Mouse (Mus musculus): Measurements from ENCODE around the gene Plxnc1. TPM values are rescaled to one million over a fixed set of nuclear protein-coding genes. Genes with fewer than 3 reads are reported as not detected.

Gene Plxnc1
- polyA plus RNA-seq, 1 experiment from 2014 or later: 7.1 TPM

DNA sequence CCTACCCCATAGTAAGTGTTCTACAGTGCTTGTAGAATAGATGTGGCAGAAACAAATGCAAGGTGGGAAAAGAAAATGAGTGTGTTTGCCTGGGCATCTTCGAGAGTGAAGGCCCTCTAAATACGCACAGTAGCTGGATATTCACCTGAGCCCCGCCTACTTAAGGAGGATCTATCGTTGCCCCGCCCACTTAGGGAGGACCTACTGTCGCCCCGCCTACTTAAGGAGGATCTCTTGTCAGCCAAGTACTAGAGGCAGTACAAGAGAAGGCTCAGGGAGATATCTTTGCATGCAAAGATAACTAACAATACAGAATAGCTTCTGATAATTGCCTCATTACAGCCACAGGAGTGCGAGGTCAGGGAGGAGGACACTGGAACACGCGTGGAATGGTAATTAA lies 17.4 kb upstream of the Plxnc1 start:
- H3K4me3 ChIP-seq (ENCODE audit: low read depth, low read length): no peak overlapping the region
- 73% methylated on average over 10 of the region's 10 CpGs for WGBS (ENCODE audit: insufficient replicate concordance)
- no peaks in the 10 kb centered on the region; the same call in 1 of the 2 replicates for H3K9me3 ChIP-seq (replicated peaks; ENCODE audit: control insufficient read depth, low read length)
- no peaks in the 10 kb centered on the region for H3K27me3 ChIP-seq (ENCODE audit: control insufficient read depth, insufficient read depth, low read length)
- no peaks in the 10 kb centered on the region for H3K4me1 ChIP-seq (ENCODE audit: control insufficient read depth, insufficient read depth, low read length)
- no peaks in the 10 kb centered on the region for H3K36me3 ChIP-seq (ENCODE audit: control insufficient read depth, insufficient read depth, low read length)
- H3K9ac ChIP-seq (ENCODE audit: low read depth, low read length): no peak overlapping the region
- H3K4me2 ChIP-seq: no peak overlapping the region
- no peak for ATAC-seq (replicated peaks; ENCODE audit: insufficient number of reproducible peaks, low FRiP score, low TSS enrichment)
- H3K27ac ChIP-seq (ENCODE audit: low read depth, low read length): no peak overlapping the region

DNA sequence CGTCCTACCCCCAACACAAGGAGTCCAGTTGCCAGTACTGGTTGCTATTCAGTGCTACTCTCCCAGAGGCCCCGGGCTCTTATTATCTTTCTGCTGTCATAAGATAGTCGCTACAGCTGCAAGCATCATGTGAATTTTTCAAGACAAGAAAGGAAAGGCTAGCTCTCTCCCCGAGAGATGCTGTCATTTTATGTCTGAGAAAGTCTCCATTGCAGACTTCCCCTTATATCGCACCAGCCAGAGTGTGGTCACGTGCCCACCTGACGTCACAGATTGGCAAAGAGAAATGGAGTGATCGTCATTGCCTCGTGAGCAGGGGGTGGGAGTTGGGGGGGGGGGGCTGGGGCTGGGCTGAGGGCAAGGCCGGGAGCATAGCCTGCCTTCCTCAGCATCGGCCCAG lies 16.6 kb upstream of the Plxnc1 start:
- Histone ChIP-seq H3K4me3 (ENCODE audit: low read depth, low read length) (no peak overlapping the region), H3K27ac (ENCODE audit: low read depth, low read length) (no peak overlapping the region), H3K9ac (ENCODE audit: low read depth, low read length) (no peak overlapping the region), H3K4me2 (no peak overlapping the region), H3K4me1 (ENCODE audit: control insufficient read depth, insufficient read depth, low read length) (no peaks in the 10 kb centered on the region), H3K27me3 (ENCODE audit: control insufficient read depth, insufficient read depth, low read length) (no peaks in the 10 kb centered on the region), H3K9me3 (replicated peaks; ENCODE audit: control insufficient read depth, low read length) (no peaks in the 10 kb centered on the region; the same call in 1 of the 2 replicates), H3K36me3 (ENCODE audit: control insufficient read depth, insufficient read depth, low read length) (no peaks in the 10 kb centered on the region)
- 72% methylated on average over 11 of the region's 11 CpGs for WGBS (ENCODE audit: insufficient replicate concordance)
- ATAC-seq (replicated peaks; ENCODE audit: insufficient number of reproducible peaks, low FRiP score, low TSS enrichment): no peak

DNA sequence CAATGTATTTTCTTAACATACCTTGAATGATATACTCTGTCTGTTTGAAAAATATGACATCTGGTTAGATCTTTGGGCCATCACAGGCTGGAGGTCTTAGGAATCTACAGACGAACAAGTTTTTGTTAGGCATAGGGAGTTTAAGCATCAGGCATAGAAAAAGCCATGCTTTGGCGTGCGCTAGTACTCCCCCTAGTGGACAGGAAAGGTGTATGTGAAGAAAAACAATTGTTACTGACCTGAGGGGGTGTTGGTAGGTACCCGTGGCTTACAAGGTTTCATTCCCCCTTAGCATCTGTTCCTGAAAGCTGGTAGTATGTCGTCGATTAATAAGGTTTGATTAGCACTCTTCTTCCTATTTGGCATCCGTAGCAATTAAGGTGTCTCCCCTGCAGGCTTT lies 13.7 kb upstream of the Plxnc1 start:
- Histone ChIP-seq H3K9ac (ENCODE audit: low read depth, low read length) (no peak overlapping the region), H3K4me2 (0 out of 2 replicates have a peak overlapping the region, but pooled peaks have one; percentile 16), H3K9me3 (replicated peaks; ENCODE audit: control insufficient read depth, low read length) (no peaks in the 10 kb centered on the region), H3K4me3 (ENCODE audit: low read depth, low read length) (no peak overlapping the region), H3K4me1 (ENCODE audit: control insufficient read depth, insufficient read depth, low read length) (no peaks in the 10 kb centered on the region), H3K27me3 (ENCODE audit: control insufficient read depth, insufficient read depth, low read length) (no peaks in the 10 kb centered on the region), H3K27ac (ENCODE audit: low read depth, low read length) (no peak overlapping the region), H3K36me3 (ENCODE audit: control insufficient read depth, insufficient read depth, low read length) (no peaks in the 10 kb centered on the region)
- ATAC-seq (replicated peaks; ENCODE audit: insufficient number of reproducible peaks, low FRiP score, low TSS enrichment): no peak
- 10% methylated on average over 7 of the region's 7 CpGs for WGBS (ENCODE audit: insufficient replicate concordance)

DNA sequence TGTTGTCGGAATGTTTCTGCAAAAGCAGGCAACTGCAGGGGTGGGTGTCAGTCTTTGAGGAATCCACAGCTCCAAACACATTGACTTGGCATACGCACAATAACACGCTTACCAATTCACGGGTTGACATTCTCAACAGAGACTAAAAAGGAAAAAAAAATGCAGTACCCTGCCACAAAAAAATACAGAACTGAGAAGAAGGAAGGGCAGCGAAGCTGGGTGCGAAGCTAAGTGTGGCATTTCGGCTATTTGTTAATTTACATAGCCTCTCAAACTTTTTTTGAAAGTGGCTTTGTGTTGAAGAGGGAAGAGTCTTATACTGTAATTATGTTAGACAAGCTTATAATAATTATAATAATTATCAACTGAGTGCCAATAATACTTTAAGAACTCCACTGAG lies 13.1 kb upstream of the Plxnc1 start:
- H3K27ac ChIP-seq (ENCODE audit: low read depth, low read length): no peak overlapping the region
- no peak overlapping the region for H3K4me2 ChIP-seq
- H3K9ac ChIP-seq (ENCODE audit: low read depth, low read length): no peak overlapping the region
- WGBS (ENCODE audit: insufficient replicate concordance): 83% methylated on average over 7 of the region's 7 CpGs
- H3K27me3 ChIP-seq (ENCODE audit: control insufficient read depth, insufficient read depth, low read length): no peaks in the 10 kb centered on the region
- H3K36me3 ChIP-seq (ENCODE audit: control insufficient read depth, insufficient read depth, low read length): no peaks in the 10 kb centered on the region
- H3K4me3 ChIP-seq (ENCODE audit: low read depth, low read length): no peak overlapping the region
- H3K9me3 ChIP-seq (replicated peaks; ENCODE audit: control insufficient read depth, low read length): no peaks in the 10 kb centered on the region
- ATAC-seq (replicated peaks; ENCODE audit: insufficient number of reproducible peaks, low FRiP score, low TSS enrichment): no peak
- no peaks in the 10 kb centered on the region for H3K4me1 ChIP-seq (ENCODE audit: control insufficient read depth, insufficient read depth, low read length)

DNA sequence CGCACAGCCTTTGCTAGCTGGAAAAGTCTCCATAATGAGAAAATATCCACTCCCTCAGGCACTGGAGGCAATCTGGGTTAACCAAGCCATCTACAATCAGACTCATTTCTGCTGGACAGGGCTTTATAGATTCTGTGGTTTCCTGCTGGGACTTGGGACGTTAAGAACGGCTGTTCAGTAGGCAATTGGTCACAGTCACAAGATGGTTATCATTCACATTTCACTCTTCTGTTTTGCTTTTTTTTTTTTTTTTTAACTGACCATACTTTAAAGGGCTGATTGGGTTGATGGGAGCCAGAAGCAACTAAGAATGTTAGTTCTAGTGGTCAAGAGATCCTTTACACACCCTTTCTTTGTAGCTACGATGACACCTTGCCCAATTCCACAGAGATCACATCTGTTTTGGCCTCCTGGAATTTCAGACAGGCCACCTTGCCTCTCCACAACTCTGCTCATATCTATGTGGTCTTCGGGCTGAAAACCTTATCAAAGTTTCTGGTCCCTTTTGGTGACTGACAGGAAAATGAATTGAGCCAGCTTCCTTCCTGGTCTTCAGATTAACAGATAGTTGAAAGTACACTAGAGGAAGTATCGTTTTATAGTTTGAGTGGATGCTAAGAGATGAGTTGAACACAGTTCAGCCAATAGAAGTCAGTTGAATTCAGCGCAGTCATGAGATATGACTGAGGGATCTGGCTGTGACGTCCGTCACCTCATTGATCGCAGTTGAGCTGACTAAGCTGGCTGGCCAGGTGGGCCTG lies 3.5 kb upstream of the Plxnc1 start:
- Histone ChIP-seq H3K27ac (ENCODE audit: low read depth, low read length) (no peak overlapping the region), H3K36me3 (ENCODE audit: control insufficient read depth, insufficient read depth, low read length) (no peaks in the 10 kb centered on the region), H3K4me3 (ENCODE audit: low read depth, low read length) (no peak overlapping the region), H3K9ac (ENCODE audit: low read depth, low read length) (no peak overlapping the region), H3K27me3 (ENCODE audit: control insufficient read depth, insufficient read depth, low read length) (peaks cover 28% of the 10 kb centered on the region), H3K4me2 (no peak overlapping the region), H3K4me1 (ENCODE audit: control insufficient read depth, insufficient read depth, low read length) (peaks cover 6% of the 10 kb centered on the region), H3K9me3 (replicated peaks; ENCODE audit: control insufficient read depth, low read length) (no peaks in the 10 kb centered on the region)
- WGBS (ENCODE audit: insufficient replicate concordance): 63% methylated on average over 10 of the region's 10 CpGs
- ATAC-seq (replicated peaks; ENCODE audit: insufficient number of reproducible peaks, low FRiP score, low TSS enrichment): no peak

DNA sequence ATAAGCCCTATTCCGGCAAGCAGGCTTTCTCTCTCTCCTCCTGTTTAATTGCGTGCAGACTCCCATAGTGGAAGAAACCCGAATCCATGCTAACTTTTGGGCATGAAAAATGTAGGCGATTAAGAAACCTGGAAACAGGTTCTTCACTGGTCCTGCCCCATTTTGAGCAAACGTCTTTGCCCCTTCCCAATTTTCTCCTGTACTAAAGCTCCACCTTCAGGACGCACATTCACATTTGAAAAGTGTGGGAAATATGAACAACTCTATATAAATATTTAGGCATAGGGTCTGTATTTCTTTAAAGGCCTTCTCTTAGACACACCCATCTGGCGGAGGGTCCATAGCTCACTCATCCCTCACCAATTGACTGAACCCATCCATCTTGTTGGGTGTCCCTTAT lies 2.8 kb upstream of the Plxnc1 start:
- no peak overlapping the region for H3K27ac ChIP-seq (ENCODE audit: low read depth, low read length)
- no peak overlapping the region for H3K4me2 ChIP-seq
- H3K27me3 ChIP-seq (ENCODE audit: control insufficient read depth, insufficient read depth, low read length): peaks cover 35% of the 10 kb centered on the region
- no peaks in the 10 kb centered on the region for H3K9me3 ChIP-seq (replicated peaks; ENCODE audit: control insufficient read depth, low read length)
- H3K9ac ChIP-seq (ENCODE audit: low read depth, low read length): no peak overlapping the region
- peaks cover 11% of the 10 kb centered on the region for H3K4me1 ChIP-seq (ENCODE audit: control insufficient read depth, insufficient read depth, low read length)
- WGBS (ENCODE audit: insufficient replicate concordance): 53% methylated on average over 7 of the region's 7 CpGs
- H3K4me3 ChIP-seq (ENCODE audit: low read depth, low read length): no peak overlapping the region
- ATAC-seq (replicated peaks; ENCODE audit: insufficient number of reproducible peaks, low FRiP score, low TSS enrichment): no peak
- H3K36me3 ChIP-seq (ENCODE audit: control insufficient read depth, insufficient read depth, low read length): no peaks in the 10 kb centered on the region

DNA sequence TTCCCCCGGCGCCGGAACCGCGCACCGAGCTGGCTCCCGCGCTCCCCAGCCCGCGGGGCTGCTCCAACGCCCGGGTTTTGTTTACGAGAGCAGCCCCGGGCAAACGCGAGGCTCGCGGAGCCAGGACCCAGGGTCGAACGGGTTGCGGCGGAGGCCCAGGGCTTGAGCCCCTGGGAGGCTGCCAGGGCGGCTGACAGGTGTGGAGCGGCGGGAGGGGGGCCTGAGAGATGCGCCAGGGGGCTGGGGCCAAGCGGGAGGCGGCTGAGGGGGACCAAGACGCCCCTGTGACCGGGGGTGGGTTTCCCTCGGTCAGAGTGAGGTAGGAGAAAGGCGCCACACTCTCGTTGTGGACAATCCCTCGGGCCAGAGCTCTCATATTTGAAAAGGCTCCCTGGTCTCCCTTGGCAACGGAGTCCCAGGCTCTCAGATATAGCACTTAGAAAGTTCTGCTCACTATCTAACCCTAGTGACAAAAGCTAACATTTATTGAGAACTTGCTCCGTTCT lies 624 bp upstream of the Plxnc1 start:
- H3K27me3 ChIP-seq (ENCODE audit: control insufficient read depth, insufficient read depth, low read length): peaks cover 41% of the 10 kb centered on the region
- no peaks in the 10 kb centered on the region for H3K36me3 ChIP-seq (ENCODE audit: control insufficient read depth, insufficient read depth, low read length)
- no peak for ATAC-seq (replicated peaks; ENCODE audit: insufficient number of reproducible peaks, low FRiP score, low TSS enrichment)
- peak overlapping the region; percentile 96 for H3K4me2 ChIP-seq
- peak overlapping the region; percentile 75 for H3K9ac ChIP-seq (ENCODE audit: low read depth, low read length)
- no peak overlapping the region for H3K27ac ChIP-seq (ENCODE audit: low read depth, low read length)
- peak overlapping the region; percentile 79 for H3K4me3 ChIP-seq (ENCODE audit: low read depth, low read length)
- H3K4me1 ChIP-seq (ENCODE audit: control insufficient read depth, insufficient read depth, low read length): peaks cover 11% of the 10 kb centered on the region
- H3K9me3 ChIP-seq (replicated peaks; ENCODE audit: control insufficient read depth, low read length): no peaks in the 10 kb centered on the region
- WGBS (ENCODE audit: insufficient replicate concordance): under 1% methylated on average over 35 of the region's 36 CpGs

DNA sequence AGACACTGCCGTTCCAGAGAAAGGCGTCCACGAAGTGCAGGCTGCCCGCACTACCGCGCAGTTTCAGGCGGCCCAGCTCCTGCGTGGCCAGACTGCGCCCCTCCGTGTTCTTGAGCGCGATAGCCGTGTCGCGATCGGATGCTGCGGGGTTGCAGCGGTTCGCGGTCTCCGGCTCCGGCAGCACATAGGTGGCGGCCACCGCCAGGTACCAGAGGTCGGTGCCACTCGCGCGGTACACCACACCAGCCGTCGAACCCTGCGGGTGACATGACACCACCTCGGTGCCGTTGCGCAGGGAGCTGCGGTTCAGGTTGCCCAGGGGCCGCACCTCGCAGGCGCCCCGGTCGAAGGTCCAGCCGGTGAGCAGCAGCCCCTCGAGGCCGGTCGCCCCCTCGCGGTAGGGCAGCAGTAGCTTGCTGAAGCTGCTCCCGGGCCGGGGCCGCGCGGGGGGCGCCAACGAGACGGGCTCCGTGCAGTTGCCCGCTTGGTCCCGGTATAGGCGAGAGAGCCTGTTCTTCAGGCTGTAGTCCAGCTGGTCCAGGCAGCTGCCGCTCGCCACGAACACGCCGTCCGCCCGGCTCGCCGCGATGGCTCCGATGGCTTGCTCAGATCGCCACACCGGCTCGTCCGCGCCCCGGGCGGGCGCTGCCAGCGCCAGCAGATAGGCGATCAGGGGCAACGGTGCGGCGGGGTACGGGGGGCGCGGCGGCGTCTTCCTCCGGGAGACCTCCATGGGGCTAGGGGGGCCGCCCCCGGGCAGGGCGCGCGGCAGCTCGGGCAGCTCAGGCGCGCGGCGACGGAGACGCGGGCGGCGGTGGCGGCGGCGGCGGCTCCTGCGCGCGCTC lies 567 bp downstream of the Plxnc1 start:
- Histone ChIP-seq H3K4me2 (peak overlapping the region; percentile 96), H3K9ac (ENCODE audit: low read depth, low read length) (peak overlapping the region; percentile 75)
- WGBS (ENCODE audit: insufficient replicate concordance): under 1% methylated on average over 89 of the region's 110 CpGs

More for the DNA sequence above, 567 bp downstream of the Plxnc1 start:
- Histone ChIP-seq H3K4me3 (ENCODE audit: low read depth, low read length) (peak overlapping the region; percentile 79), H3K4me1 (ENCODE audit: control insufficient read depth, insufficient read depth, low read length) (peaks cover 11% of the 10 kb centered on the region), H3K36me3 (ENCODE audit: control insufficient read depth, insufficient read depth, low read length) (no peaks in the 10 kb centered on the region), H3K27ac (ENCODE audit: low read depth, low read length) (peak overlapping the region; percentile 46; the same call in 1 of the 2 replicates), H3K9me3 (replicated peaks; ENCODE audit: control insufficient read depth, low read length) (no peaks in the 10 kb centered on the region), H3K27me3 (ENCODE audit: control insufficient read depth, insufficient read depth, low read length) (peaks cover 41% of the 10 kb centered on the region)
- peak; percentile 25; the same call in 1 of the 2 replicates for ATAC-seq (replicated peaks; ENCODE audit: insufficient number of reproducible peaks, low FRiP score, low TSS enrichment)

Data from heart, embryonic 11.5 days (tissue).